Mouse (Mus musculus): ENCODE data around the gene Gm29133. TPM values are rescaled to one million over a fixed set of nuclear protein-coding genes. Genes with fewer than 3 reads are reported as not detected.

Gene Gm29133
- polyA plus RNA-seq, 1 experiment: not detected

- TF ChIP-seq POLR2A (IDR thresholded peaks at IDR 0.05; ENCODE audit: low read depth, low read length) (no peak), CTCF (IDR thresholded peaks at IDR 0.05; ENCODE audit: extremely low read depth, insufficient read depth, insufficient read length, insufficient replicate concordance) (no peak)
- 24% methylated on average over 2 of the region's 2 CpGs for WGBS
- H3K27me3 ChIP-seq (ENCODE audit: control insufficient read depth, insufficient read depth, low read length): no peaks in the 10 kb centered on the region
- no peaks in the 10 kb centered on the region for H3K36me3 ChIP-seq (ENCODE audit: control insufficient read depth, insufficient read depth, low read length)
- H3K4me1 ChIP-seq (ENCODE audit: control insufficient read depth, insufficient read depth, insufficient read length): peaks cover 10% of the 10 kb centered on the region
- no peak for DNase-seq (ENCODE audit: low read depth in 1 of 2, low spot score in 2 of 2)
- H3K4me3 ChIP-seq (ENCODE audit: extremely low read depth, insufficient read depth, insufficient read length): no peak overlapping the region
- H3K27ac ChIP-seq (ENCODE audit: insufficient read depth, low read length): no peak overlapping the region
Observed at GRCm38 (mm10) chr3:75834827-75835226, 86.8 kb downstream of the Gm29133 start.

- H3K27me3 ChIP-seq (ENCODE audit: control insufficient read depth, insufficient read depth, low read length): no peaks in the 10 kb centered on the region
- H3K4me3 ChIP-seq (ENCODE audit: extremely low read depth, insufficient read depth, insufficient read length): no peak overlapping the region
- WGBS: 37% methylated on average over 5 of the region's 5 CpGs
- no peaks in the 10 kb centered on the region for H3K36me3 ChIP-seq (ENCODE audit: control insufficient read depth, insufficient read depth, low read length)
- DNase-seq (ENCODE audit: low read depth in 1 of 2, low spot score in 2 of 2): peak in 1 of 2 experiments; percentile 5
- no peak for TF ChIP-seq CTCF (IDR thresholded peaks at IDR 0.05; ENCODE audit: extremely low read depth, insufficient read depth, insufficient read length, insufficient replicate concordance)
- no peak for TF ChIP-seq POLR2A (IDR thresholded peaks at IDR 0.05; ENCODE audit: low read depth, low read length)
- peaks cover 10% of the 10 kb centered on the region for H3K4me1 ChIP-seq (ENCODE audit: control insufficient read depth, insufficient read depth, insufficient read length)
- H3K27ac ChIP-seq (ENCODE audit: insufficient read depth, low read length): no peak overlapping the region
Observed at GRCm38 (mm10) chr3:75835286-75835967, 87.4 kb downstream of the Gm29133 start.

Other genes with a start within 250 kb of the Gm29133 start
- 2.4 and 4.1 TPM in 2 replicates for gene Pdcd10, start 191.3 kb upstream of the Gm29133 start, polyA plus RNA-seq (2012; rRNA removed)
- 0.72 and 0.92 TPM in 2 replicates for gene Serpini1, start 190.7 kb upstream of the Gm29133 start, polyA plus RNA-seq (2012; rRNA removed)
- gene Golim4, start 208.8 kb downstream of the Gm29133 start, polyA plus RNA-seq (2012; rRNA removed): 10.4 and 13.0 TPM in 2 replicates